8 mouse cellular contexts compared by ENCODE assay signal in the genomic region with DNA sequence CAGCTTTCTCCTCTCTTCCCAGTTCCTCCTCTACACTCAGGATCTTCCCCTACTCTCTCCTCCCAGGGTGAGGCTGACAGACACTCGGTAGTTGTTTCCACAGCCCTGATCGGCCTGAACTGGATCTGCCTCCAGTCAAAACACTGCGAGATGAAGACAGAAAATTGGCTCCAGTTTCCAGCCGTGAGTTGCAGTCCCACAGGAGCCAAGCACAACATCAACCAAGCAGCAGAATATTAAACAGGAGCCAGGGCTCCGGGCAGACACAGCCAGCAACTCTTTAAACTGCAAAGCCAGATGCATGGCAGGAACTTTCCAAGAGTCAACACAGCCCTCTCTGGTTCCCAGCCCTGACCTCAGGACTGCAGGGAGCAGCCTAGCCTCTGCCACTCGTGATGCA. TPM values are rescaled to one million over a fixed set of nuclear protein-coding genes. Genes with fewer than 3 reads are reported as not detected.
DNase-seq lines count a peak whose midpoint lies in the region; ATAC-seq and TF ChIP-seq lines count a peak whose summit lies in the region.

No protein-coding gene starts in this region.

- 17% methylated on average over 6 of the region's 6 CpGs for WGBS in intestine, embryonic 14.5 days
- 50% methylated on average over 6 of the region's 6 CpGs for WGBS in intestine, postnatal 0 days
- WGBS in forebrain, embryonic 16.5 days = 2% methylated on average over 6 of the region's 6 CpGs
- WGBS in limb, embryonic 10.5 days = 5% methylated on average over 6 of the region's 6 CpGs
- WGBS in olfactory bulb, adult 2 months = 9% methylated on average over 6 of the region's 6 CpGs
- WGBS in liver, embryonic 12.5 days (ENCODE audit: insufficient replicate concordance) = 13% methylated on average over 6 of the region's 6 CpGs

- H3K27me3 ChIP-seq in intestine, embryonic 14.5 days (replicated peaks; ENCODE audit: control insufficient read depth, insufficient read depth, low read length) = no peaks in the 10 kb centered on the region
- H3K27me3 ChIP-seq in intestine, postnatal 0 days (replicated peaks; ENCODE audit: control insufficient read depth, insufficient read depth, low read length) = peaks cover 4% of the 10 kb centered on the region; the same call in 1 of the 2 replicates
- H3K27me3 ChIP-seq in forebrain, embryonic 16.5 days (replicated peaks; ENCODE audit: control insufficient read depth, insufficient read depth, low read length) = no peaks in the 10 kb centered on the region
- H3K27me3 ChIP-seq in limb, embryonic 10.5 days (ENCODE audit: low read depth, poor library complexity, severe bottlenecking) = 0 out of 2 replicates have a peak, but pooled peaks cover 5% of the 10 kb centered on the region
- H3K27me3 ChIP-seq in liver, embryonic 12.5 days (replicated peaks) = peaks cover 88% of the 10 kb centered on the region

- no peak for DNase-seq in intestine, embryonic 14.5 days (ENCODE audit: low spot score)
- DNase-seq in heart, postnatal 36 days = peak; percentile 61 to 65
- no peak for DNase-seq in limb, embryonic 10.5 days (ENCODE audit: low spot score)
- no peak for DNase-seq in frontal cortex, postnatal 25 days (ENCODE audit: low spot score in 2 of 2)

- no peak for TF ChIP-seq POLR2A in olfactory bulb, adult 2 months (IDR thresholded peaks at IDR 0.05; ENCODE audit: insufficient read depth, low read depth, low read length)

- H3K9ac ChIP-seq in intestine, embryonic 14.5 days (ENCODE audit: low read length) = no peak overlapping the region
- no peak overlapping the region for H3K9ac ChIP-seq in intestine, postnatal 0 days (ENCODE audit: low read depth, low read length)
- peak overlapping the region; percentile 23; the same call in 1 of the 2 replicates for H3K9ac ChIP-seq in forebrain, embryonic 16.5 days (replicated peaks; ENCODE audit: low read depth, low read length)
- H3K9ac ChIP-seq in liver, embryonic 12.5 days = no peak overlapping the region

- peak overlapping the region; percentile 60 for H3K27ac ChIP-seq in intestine, embryonic 14.5 days (ENCODE audit: low read depth)
- no peak overlapping the region for H3K27ac ChIP-seq in intestine, postnatal 0 days (ENCODE audit: low read depth, low read length)
- H3K27ac ChIP-seq in forebrain, embryonic 16.5 days (ENCODE audit: low read length) = peak overlapping the region; percentile 80
- H3K27ac ChIP-seq in limb, embryonic 10.5 days = peak overlapping the region; percentile 65
- peak overlapping the region; percentile 16 for H3K27ac ChIP-seq in olfactory bulb, adult 2 months (ENCODE audit: insufficient read depth, low read depth, low read length)
- no peak overlapping the region for H3K27ac ChIP-seq in liver, embryonic 12.5 days

- TF ChIP-seq CTCF in intestine, postnatal 0 days (IDR thresholded peaks at IDR 0.05; ENCODE audit: low read depth) = no peak
- TF ChIP-seq CTCF in olfactory bulb, adult 2 months (IDR thresholded peaks at IDR 0.05; ENCODE audit: insufficient read depth, low read depth, low read length) = no peak

- H3K4me1 ChIP-seq in intestine, embryonic 14.5 days (replicated peaks; ENCODE audit: control insufficient read depth, insufficient read depth, low read length) = peaks cover 54% of the 10 kb centered on the region
- no peaks in the 10 kb centered on the region for H3K4me1 ChIP-seq in intestine, postnatal 0 days (replicated peaks; ENCODE audit: control insufficient read depth, insufficient read depth, low read length)
- H3K4me1 ChIP-seq in forebrain, embryonic 16.5 days (replicated peaks; ENCODE audit: control insufficient read depth, insufficient read depth, low read length) = peaks cover 50% of the 10 kb centered on the region
- H3K4me1 ChIP-seq in limb, embryonic 10.5 days = peaks cover 59% of the 10 kb centered on the region
- H3K4me1 ChIP-seq in olfactory bulb, adult 2 months (ENCODE audit: control insufficient read depth, insufficient read depth, low read length) = peaks cover 29% of the 10 kb centered on the region
- 0 out of 2 replicates have a peak, but pooled peaks cover 3% of the 10 kb centered on the region for H3K4me1 ChIP-seq in liver, embryonic 12.5 days

- no peak for ATAC-seq in intestine, embryonic 14.5 days (replicated peaks; ENCODE audit: low FRiP score, low TSS enrichment, low read depth)
- no peak for ATAC-seq in intestine, postnatal 0 days
- ATAC-seq in forebrain, embryonic 16.5 days = peak; percentile 70
- ATAC-seq in liver, embryonic 12.5 days = no peak

- peak overlapping the region; percentile 37 for H3K4me2 ChIP-seq in intestine, embryonic 14.5 days (ENCODE audit: low read length)
- no peak overlapping the region for H3K4me2 ChIP-seq in intestine, postnatal 0 days (replicated peaks; ENCODE audit: low read depth)
- H3K4me2 ChIP-seq in forebrain, embryonic 16.5 days (ENCODE audit: low read length) = peak overlapping the region; percentile 48
- H3K4me2 ChIP-seq in liver, embryonic 12.5 days = no peak overlapping the region

- no peaks in the 10 kb centered on the region for H3K9me3 ChIP-seq in intestine, embryonic 14.5 days (ENCODE audit: control insufficient read depth, low read length)
- H3K9me3 ChIP-seq in intestine, postnatal 0 days (ENCODE audit: control insufficient read depth) = no peaks in the 10 kb centered on the region
- no peaks in the 10 kb centered on the region for H3K9me3 ChIP-seq in forebrain, embryonic 16.5 days (ENCODE audit: control insufficient read depth, low read length)
- no peaks in the 10 kb centered on the region for H3K9me3 ChIP-seq in limb, embryonic 10.5 days (replicated peaks)
- no peaks in the 10 kb centered on the region for H3K9me3 ChIP-seq in liver, embryonic 12.5 days (replicated peaks)

- peaks cover 26% of the 10 kb centered on the region for H3K36me3 ChIP-seq in intestine, embryonic 14.5 days (ENCODE audit: control insufficient read depth, insufficient read depth, low read length)
- peaks cover 6% of the 10 kb centered on the region; the same call in 1 of the 2 replicates for H3K36me3 ChIP-seq in intestine, postnatal 0 days (ENCODE audit: control insufficient read depth, insufficient read depth)
- H3K36me3 ChIP-seq in forebrain, embryonic 16.5 days (ENCODE audit: control insufficient read depth, insufficient read depth) = peaks cover 13% of the 10 kb centered on the region
- H3K36me3 ChIP-seq in limb, embryonic 10.5 days = peaks cover 65% of the 10 kb centered on the region
- H3K36me3 ChIP-seq in liver, embryonic 12.5 days = no peaks in the 10 kb centered on the region

- no peak overlapping the region for H3K4me3 ChIP-seq in intestine, embryonic 14.5 days (ENCODE audit: low read depth, low read length)
- H3K4me3 ChIP-seq in intestine, postnatal 0 days (ENCODE audit: low read depth, low read length) = no peak overlapping the region
- peak overlapping the region; percentile 12 for H3K4me3 ChIP-seq in forebrain, embryonic 16.5 days (replicated peaks; ENCODE audit: low read length)
- H3K4me3 ChIP-seq in limb, embryonic 10.5 days = peak overlapping the region; percentile 84
- 0 out of 2 replicates have a peak overlapping the region, but pooled peaks have one; percentile 2 for H3K4me3 ChIP-seq in olfactory bulb, adult 2 months (ENCODE audit: insufficient read depth, low read depth, low read length)
- no peak overlapping the region for H3K4me3 ChIP-seq in liver, embryonic 12.5 days

- intact Hi-C loops in heart, postnatal 36 days (cut with DNase I) = no loop called here

RNA-seq across cellular contexts. Expression of a gene that starts 3.9 kb away (rescaled TPM):
- 20.2 and 20.7 TPM in 2 replicates for polyA plus RNA-seq in intestine, embryonic 14.5 days (2014; fragmentation: Nextera tagmentation; extraction: Ambion mirVana)
- polyA plus RNA-seq in intestine, postnatal 0 days (2015; fragmentation: Nextera tagmentation; extraction: Ambion mirVana) = 3.4 and 3.5 TPM in 2 replicates
- 38.1 and 41.9 TPM in 2 replicates for polyA plus RNA-seq in forebrain, embryonic 16.5 days (2015; fragmentation: Nextera tagmentation; extraction: Ambion mirVana)
- 1 to 10 TPM; 3.8 to 6.2 TPM for total RNA-seq in heart, postnatal 36 days (2021)
- polyA plus RNA-seq in limb, embryonic 10.5 days (2016; fragmentation: Nextera tagmentation; extraction: Ambion mirVana) = 57.2 and 66.6 TPM in 2 replicates
- not detected in 2 replicates for polyA plus RNA-seq in olfactory bulb, adult 2 months (2012; ENCODE audit: insufficient read depth, insufficient read length, low replicate concordance, missing spikeins)
- polyA plus RNA-seq in liver, embryonic 12.5 days (2016; fragmentation: Nextera tagmentation; extraction: Ambion mirVana) = 1.8 and 3.6 TPM in 2 replicates

Comparison
In these comparisons a context has a peak if more than half of its experiments do, and no peak if none do; other contexts are left out.
1. H3K27ac ChIP-seq: peak in intestine, embryonic 14.5 days (single experiment), forebrain, embryonic 16.5 days (single experiment), limb, embryonic 10.5 days (single experiment) and olfactory bulb, adult 2 months (single experiment); none in intestine, postnatal 0 days (single experiment) and liver, embryonic 12.5 days (single experiment).
2. H3K4me2 ChIP-seq: peak in intestine, embryonic 14.5 days (single experiment) and forebrain, embryonic 16.5 days (single experiment); none in intestine, postnatal 0 days (single experiment) and liver, embryonic 12.5 days (single experiment).
3. DNase-seq: peak in heart, postnatal 36 days (2 of 2); none in intestine, embryonic 14.5 days (single experiment), limb, embryonic 10.5 days (single experiment) and frontal cortex, postnatal 25 days (0 of 2).
4. H3K4me3 ChIP-seq: peak in forebrain, embryonic 16.5 days (single experiment), limb, embryonic 10.5 days (single experiment) and olfactory bulb, adult 2 months (single experiment); none in intestine, embryonic 14.5 days (single experiment), intestine, postnatal 0 days (single experiment) and liver, embryonic 12.5 days (single experiment).